Mouse (Mus musculus) left cerebral cortex, postnatal 10 days (tissue): ENCODE results near the gene Jph2. TPM values are rescaled to one million over a fixed set of nuclear protein-coding genes. Genes with fewer than 3 reads are reported as not detected.
"Not testable (repeated sequence)": the region's sequence is repeated elsewhere in the genome, so short reads cannot be mapped to it uniquely, and the experiment has no call there.

Experiments used
- DNase-seq, 2 experiments: peaks; one replicate each; pipeline ENCODE4 v3.0.0; 2021 to 2022; ENCODE audit warnings: low spot score in 2 of 2, mixed read lengths in 1 of 2; ENCODE audit errors: extremely low spot score in 1 of 2
- intact Hi-C: fragments of 180-260 bp; cut with DNase I; formaldehyde crosslinking; loops from one replicate; pipeline ENCODE4 v1.15.1; 2025
- total RNA-seq, 2 experiments: library from RNA; stranded (reverse); gene quantifications; 2 replicates each; pipeline ENCODE4 v1.2.3; 2021

Jph2 gene
- total RNA-seq, 2 experiments from 2014 or later: 0.61 to 0.75 TPM

- intact Hi-C loops: no loop called here
- DNase-seq: no peak
These were observed 15.2 kb upstream of the Jph2 start for GRCm38 (mm10) chr2:163412846-163413590.

DNA sequence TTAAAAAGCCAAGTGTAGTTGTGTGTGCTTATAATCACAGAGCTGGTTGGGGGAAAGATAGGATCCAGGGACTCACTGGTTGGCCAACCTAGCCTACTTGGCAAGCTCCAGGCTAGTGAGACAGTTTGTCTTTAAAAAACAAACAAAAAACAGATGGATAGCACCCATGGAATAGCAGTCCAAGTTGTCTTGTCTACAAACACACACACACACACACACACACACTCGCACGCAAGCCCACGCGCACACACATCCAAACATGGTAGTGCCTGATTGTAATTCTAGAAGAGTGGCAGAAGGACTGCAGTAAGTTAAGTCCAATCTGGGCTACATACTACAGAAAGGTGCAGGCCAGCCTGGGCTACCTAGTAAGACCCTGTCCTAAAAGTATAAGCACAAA lies 14.6 kb upstream of the Jph2 start:
- intact Hi-C loops: no loop called here
- no peak for DNase-seq

DNA sequence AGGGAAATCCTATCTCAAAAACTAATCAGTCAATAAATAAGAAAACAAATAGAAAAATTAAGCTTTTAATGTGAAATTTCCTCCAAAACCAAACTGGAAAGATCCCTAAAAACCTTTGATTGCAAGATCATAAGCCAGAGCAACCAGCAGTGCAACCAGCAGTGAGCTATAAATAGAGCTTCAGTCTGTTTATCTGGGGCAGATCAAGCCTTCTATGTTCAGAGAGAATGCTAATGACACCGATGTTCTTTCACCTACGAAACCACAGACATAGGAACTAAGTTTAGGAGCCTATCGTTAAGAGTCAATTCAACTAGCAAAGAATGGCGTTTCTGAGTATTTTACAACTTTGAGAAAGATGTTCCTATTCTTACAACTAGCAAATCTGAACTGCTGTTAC lies 14.0 kb upstream of the Jph2 start:
- DNase-seq: no peak
- intact Hi-C loops: no loop called here

GRCm38 (mm10) chr2:163411344-163411743 lies 13.6 kb upstream of the Jph2 start:
- intact Hi-C loops, DNase-seq: not testable (repeated sequence)

- intact Hi-C loops: no loop called here
- DNase-seq: no peak
These were observed 12.4 kb upstream of the Jph2 start for GRCm38 (mm10) chr2:163410211-163410610.

DNA sequence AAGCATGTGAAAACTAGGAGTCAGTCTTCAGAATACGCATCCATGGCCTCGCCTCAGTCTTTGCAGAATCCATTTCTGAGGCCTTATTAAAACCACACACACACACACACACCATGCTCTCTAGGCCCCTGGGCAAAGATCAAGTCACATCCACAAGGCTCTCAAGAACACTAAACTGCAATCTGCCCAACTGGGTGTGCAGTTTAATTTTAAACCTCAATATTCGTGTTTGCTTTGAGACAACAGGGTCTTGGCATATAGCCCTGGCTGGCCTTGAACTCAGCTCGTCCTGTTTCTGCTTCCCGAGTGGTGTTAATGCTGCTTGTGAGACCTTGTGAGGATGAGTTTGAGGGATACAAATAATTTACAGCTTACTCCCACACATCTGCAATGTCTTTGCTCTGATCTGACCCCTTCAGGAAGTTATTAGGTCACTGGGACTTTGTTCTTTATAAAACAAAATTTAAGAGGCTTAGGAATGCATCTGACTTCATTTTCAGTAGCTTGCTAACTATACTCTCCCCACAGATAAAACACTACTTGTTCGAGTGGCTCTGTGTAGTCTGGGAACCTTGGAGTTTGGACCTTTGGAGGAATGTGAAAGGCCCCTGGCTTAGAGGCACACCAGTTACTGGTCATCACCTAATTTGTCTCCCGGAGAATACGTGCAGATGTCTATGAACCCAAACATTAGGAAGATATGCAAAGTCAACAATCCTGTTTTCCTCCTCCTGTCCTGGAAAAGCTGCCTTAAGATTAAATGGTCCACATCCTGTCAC lies 6.4 kb upstream of the Jph2 start:
- intact Hi-C loops: loop anchor here (5.0 kb wide), 1 partner anchor 482 kb away; no protein-coding TSS in a partner anchor
- DNase-seq: no peak

DNA sequence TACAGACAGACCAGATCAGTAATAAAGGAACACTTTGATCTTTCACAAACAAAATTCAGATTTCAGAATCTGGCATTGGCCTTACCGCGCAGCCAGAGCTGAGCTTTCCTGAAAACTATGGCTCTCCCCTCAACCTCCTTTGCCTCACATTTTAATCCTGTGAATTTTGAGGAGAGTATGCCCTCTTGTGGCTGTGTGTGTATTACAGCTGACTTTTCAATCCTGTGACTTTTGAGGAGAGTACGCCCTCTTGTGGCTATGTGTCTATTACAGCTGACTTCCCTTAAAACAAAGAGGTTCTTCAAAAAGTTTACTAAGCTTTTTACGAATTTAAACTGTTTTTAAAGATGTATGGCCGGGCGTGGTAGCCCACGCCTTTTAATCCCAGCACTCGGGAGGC lies 3.4 kb upstream of the Jph2 start:
- peak; percentile 55 to 78 for DNase-seq
- intact Hi-C loops: loop anchor here (1.0 to 5.0 kb wide), 2 partner anchors 61 to 479 kb away; no protein-coding TSS in a partner anchor

DNA sequence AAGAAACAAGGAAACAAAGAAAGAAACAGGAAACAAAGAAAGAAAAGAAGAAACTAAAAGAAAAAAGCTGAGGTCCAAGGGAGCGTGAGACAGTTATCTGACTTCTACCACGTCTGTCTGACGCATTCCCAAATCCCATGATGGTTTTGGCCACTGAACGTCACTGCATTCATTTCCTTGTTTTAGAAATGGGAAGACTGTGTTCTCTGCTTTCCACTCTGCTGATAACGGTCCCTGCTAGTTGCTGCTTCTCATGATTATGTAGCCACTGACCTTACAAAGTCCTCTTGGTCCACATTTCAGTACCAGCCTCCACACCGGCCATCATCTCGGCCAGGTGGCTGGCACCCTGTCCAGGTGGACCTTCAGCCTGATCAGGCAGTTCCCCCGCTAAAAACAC lies 1.4 kb upstream of the Jph2 start:
- no peak for DNase-seq
- intact Hi-C loops: no loop called here

GRCm38 (mm10) chr2:163398770-163399169 lies 977 bp upstream of the Jph2 start:
- intact Hi-C loops: no loop called here
- no peak for DNase-seq

GRCm38 (mm10) chr2:163397071-163397470 lies 722 bp downstream of the Jph2 start:
- no peak for DNase-seq
- intact Hi-C loops: no loop called here

DNA sequence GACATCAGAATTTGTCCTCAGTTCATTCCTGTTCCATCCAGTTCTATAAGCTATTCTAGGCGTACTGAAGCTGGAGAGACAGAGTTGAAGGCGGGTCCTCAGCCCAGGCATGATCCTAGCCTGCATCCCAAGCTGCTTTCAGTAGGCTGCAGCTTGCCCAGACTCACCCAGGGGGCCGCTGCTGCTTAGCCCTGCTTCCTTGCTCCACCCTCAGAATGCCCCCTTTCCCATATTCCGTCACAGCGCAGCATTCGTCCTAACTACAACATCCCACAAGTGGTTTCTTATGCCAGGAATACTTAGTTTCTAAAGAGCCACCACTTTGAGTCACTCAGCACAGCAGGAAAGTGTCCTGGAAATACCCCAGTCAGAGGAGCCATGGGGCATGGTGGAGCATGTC lies 2.8 kb downstream of the Jph2 start:
- intact Hi-C loops: no loop called here
- no peak for DNase-seq

DNA sequence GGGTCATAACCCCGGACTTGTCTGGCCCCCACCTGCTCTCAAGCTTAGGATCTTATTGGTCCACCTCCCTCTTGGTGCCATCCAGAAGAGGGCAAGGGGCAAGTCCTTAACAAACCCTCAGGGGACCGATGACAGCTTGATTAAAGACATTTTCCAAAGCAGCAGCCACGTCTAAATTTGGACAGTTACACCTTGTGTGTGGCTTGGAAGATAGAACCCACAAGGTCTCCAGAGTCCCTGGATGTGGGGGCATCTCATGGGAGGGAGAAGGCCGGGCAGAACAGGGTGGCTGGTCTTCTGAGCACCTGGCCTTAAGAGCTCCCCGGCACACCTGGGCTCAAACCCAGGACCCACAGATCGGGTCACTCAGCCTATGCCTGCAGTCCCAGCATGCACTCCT lies 3.8 kb downstream of the Jph2 start:
- no peak for DNase-seq
- intact Hi-C loops: no loop called here

GRCm38 (mm10) chr2:163393241-163393640 lies 4.6 kb downstream of the Jph2 start:
- intact Hi-C loops: no loop called here
- no peak for DNase-seq

DNA sequence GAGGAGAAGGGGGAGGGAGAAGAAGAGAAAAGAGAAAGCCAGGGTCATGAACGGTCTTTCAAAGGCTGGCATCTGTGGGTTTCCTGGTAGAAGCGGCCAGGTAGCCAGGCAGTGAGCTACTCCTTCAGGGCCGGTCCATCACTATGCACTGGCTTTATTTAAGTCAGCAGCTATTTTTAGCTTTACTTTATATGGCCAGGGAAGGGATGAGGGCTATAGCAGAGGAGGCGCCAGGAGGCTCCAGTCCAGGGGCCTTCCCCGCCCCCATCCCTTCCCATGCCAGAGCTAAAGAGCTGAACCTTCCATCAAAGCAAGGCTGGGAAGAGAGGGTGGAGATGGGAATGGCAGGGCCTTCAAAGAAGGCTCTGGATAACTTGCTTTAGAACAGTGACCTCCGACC lies 5.4 kb downstream of the Jph2 start:
- DNase-seq: no peak

GRCm38 (mm10) chr2:163386423-163387190 lies 11.2 kb downstream of the Jph2 start:
- intact Hi-C loops: no loop called here
- DNase-seq: peak in 1 of 2 experiments; percentile 35

More for the DNA sequence above, 5.4 kb downstream of the Jph2 start:
- intact Hi-C loops: no loop called here

- intact Hi-C loops: no loop called here
- no peak for DNase-seq
These were observed 12.7 kb downstream of the Jph2 start for GRCm38 (mm10) chr2:163385126-163385525.

DNA sequence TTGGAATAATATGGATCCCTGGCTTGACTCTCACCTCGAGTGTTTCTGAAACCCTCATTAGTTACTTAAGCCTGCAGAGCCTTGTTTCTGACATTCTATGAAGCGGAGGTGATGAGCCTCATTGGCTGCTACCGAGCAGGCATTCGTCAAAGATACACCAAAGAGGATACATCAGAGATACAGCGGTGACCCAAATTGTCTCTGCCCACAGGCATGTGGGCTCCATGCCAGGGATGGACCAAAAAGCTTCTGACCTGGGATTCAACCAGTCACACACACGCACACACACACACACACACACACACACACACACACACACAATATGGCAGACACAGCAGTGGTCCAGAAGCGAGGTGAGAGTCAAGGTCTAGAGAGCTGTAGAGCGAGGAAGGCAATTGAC lies 16.5 kb downstream of the Jph2 start:
- intact Hi-C loops: no loop called here
- no peak for DNase-seq

GRCm38 (mm10) chr2:163379366-163379765 lies 18.4 kb downstream of the Jph2 start:
- DNase-seq: no peak
- intact Hi-C loops: no loop called here

DNA sequence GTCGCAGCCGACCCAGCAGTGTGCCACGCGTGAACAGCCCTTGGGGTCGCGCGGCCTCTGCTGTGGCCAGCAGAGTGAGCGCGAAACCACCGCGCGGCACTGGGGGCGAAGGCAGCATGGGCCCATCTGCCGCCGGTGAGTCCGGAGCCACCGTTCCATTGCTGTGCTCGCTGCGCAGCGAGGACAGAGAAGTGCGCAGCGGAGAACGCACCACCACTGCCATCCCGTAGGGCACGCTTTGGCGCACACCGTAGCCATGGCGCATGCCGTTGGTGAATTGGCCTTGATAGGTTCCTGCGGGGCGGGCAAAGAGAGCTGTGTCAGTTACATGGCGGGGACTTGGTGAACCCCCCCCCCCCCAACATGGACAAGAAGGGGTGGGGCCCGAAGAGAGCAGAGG lies 21.7 kb downstream of the Jph2 start:
- intact Hi-C loops: no loop called here
- DNase-seq: no peak
